Comparison of ENCODE assay signal across 27 mouse cellular contexts in genomic region chr8:101662874-101663273, GRCm38 (mm10).
"Had no signal": no experiment of that assay in that cellular context is flagged by ENCODE, and none has a peak within 500 bp of the region (broad histone marks: within the 10 kb centered on the region; RNA-seq: fewer than 3 reads in every experiment).

No protein-coding gene starts in this region.

- H3K36me3 ChIP-seq: embryonic facial prominence, embryonic 10.5 days; embryonic facial prominence, embryonic 12.5 days; embryonic facial prominence, embryonic 13.5 days; embryonic facial prominence, embryonic 15.5 days; forebrain, embryonic 10.5 days; forebrain, embryonic 12.5 days; forebrain, embryonic 15.5 days; heart, embryonic 10.5 days had no signal

- H3K9ac ChIP-seq: embryonic facial prominence, embryonic 12.5 days; embryonic facial prominence, embryonic 13.5 days; embryonic facial prominence, embryonic 15.5 days; forebrain, embryonic 12.5 days; forebrain, embryonic 13.5 days; forebrain, embryonic 15.5 days had no signal

- H3K4me1 ChIP-seq: embryonic facial prominence, embryonic 10.5 days; embryonic facial prominence, embryonic 12.5 days; embryonic facial prominence, embryonic 13.5 days; embryonic facial prominence, embryonic 15.5 days; forebrain, embryonic 10.5 days; forebrain, embryonic 12.5 days; forebrain, embryonic 13.5 days; forebrain, embryonic 15.5 days; heart, embryonic 10.5 days had no signal

- ATAC-seq: forebrain, embryonic 13.5 days; forebrain, embryonic 14.5 days; forebrain, embryonic 15.5 days; forebrain, embryonic 16.5 days had no signal

- H3K4me3 ChIP-seq: embryonic facial prominence, embryonic 10.5 days; embryonic facial prominence, embryonic 12.5 days; embryonic facial prominence, embryonic 13.5 days; embryonic facial prominence, embryonic 15.5 days; erythroblast, embryonic 14.5 days; forebrain, embryonic 10.5 days; forebrain, embryonic 12.5 days; forebrain, embryonic 13.5 days; forebrain, embryonic 15.5 days; gastrocnemius, adult 2 months; heart, adult 2 months; heart, embryonic 10.5 days had no signal

- H3K9me3 ChIP-seq: embryonic facial prominence, embryonic 10.5 days; embryonic facial prominence, embryonic 12.5 days; embryonic facial prominence, embryonic 13.5 days; embryonic facial prominence, embryonic 15.5 days; forebrain, embryonic 10.5 days; forebrain, embryonic 12.5 days; forebrain, embryonic 13.5 days; forebrain, embryonic 15.5 days; heart, embryonic 10.5 days had no signal

- DNase-seq: cerebellum, adult 9-10 months; cerebellum, adult 9-11 months; cerebellum, postnatal 10 days; cerebellum, postnatal 14 days; cerebellum, postnatal 25 days; cerebellum, postnatal 36 days; embryo, embryonic 11 days; gastrocnemius, adult 2 months; gastrocnemius, postnatal 10 days; gastrocnemius, postnatal 14 days; gastrocnemius, postnatal 25 days; gastrocnemius, postnatal 36 days; heart, adult 11 months; heart, adult 18-20 months; heart, adult 2 months had no signal

- H3K27ac ChIP-seq: embryonic facial prominence, embryonic 10.5 days; embryonic facial prominence, embryonic 12.5 days; embryonic facial prominence, embryonic 13.5 days; embryonic facial prominence, embryonic 15.5 days; forebrain, embryonic 10.5 days; forebrain, embryonic 12.5 days; forebrain, embryonic 13.5 days; forebrain, embryonic 15.5 days; gastrocnemius, adult 2 months; heart, adult 2 months; heart, embryonic 10.5 days had no signal

- H3K4me2 ChIP-seq: embryonic facial prominence, embryonic 12.5 days; embryonic facial prominence, embryonic 13.5 days; embryonic facial prominence, embryonic 15.5 days; forebrain, embryonic 12.5 days; forebrain, embryonic 13.5 days; forebrain, embryonic 15.5 days had no signal

- H3K27me3 ChIP-seq: embryonic facial prominence, embryonic 12.5 days; embryonic facial prominence, embryonic 13.5 days; embryonic facial prominence, embryonic 15.5 days; forebrain, embryonic 12.5 days; forebrain, embryonic 13.5 days; forebrain, embryonic 15.5 days had no signal
